Mouse (Mus musculus) ovary, postnatal 10 days (tissue): ENCODE data around the gene Rhox4g.
"Not testable (repeated sequence)": the region's sequence is repeated elsewhere in the genome, so short reads cannot be mapped to it uniquely, and the experiment has no call there.

Experiments used
- DNase-seq: peaks from one replicate; pipeline ENCODE4 v3.0.0; 2022; ENCODE audit warnings: low spot score

The Rhox4g gene

GRCm38 (mm10) chrX:37651227-37651626 is at the start of gene Rhox4g:
Gene Rhox4g, minus strand, starts transcription at chrX:37651327.
- not testable (repeated sequence) for DNase-seq

GRCm38 (mm10) chrX:37692261-37692660 is 41.1 kb upstream of the Rhox4g start:
- DNase-seq: no peak

GRCm38 (mm10) chrX:37683031-37683715 is 32.0 kb upstream of the Rhox4g start:
- DNase-seq: no peak

- DNase-seq: not testable (repeated sequence)
Observed at GRCm38 (mm10) chrX:37673177-37673576, 22.1 kb upstream of the Rhox4g start, which contains the start of gene Rhox2h. Gene Rhox2h, minus strand, starts transcription at chrX:37673277.

- DNase-seq: not testable (repeated sequence)
Observed at GRCm38 (mm10) chrX:37668664-37669063, 17.5 kb upstream of the Rhox4g start, which contains the start of gene Rhox3h. Gene Rhox3h, minus strand, starts transcription at chrX:37668764.

- DNase-seq: not testable (repeated sequence)
Observed at GRCm38 (mm10) chrX:37643370-37643769, 7.8 kb downstream of the Rhox4g start, which contains the start of gene Rhox2g. Gene Rhox2g, minus strand, starts transcription at chrX:37643470.

GRCm38 (mm10) chrX:37628512-37628911 is 22.6 kb downstream of the Rhox4g start, which contains the start of gene Rhox3g:
Gene Rhox3g, minus strand, starts transcription at chrX:37628612.
- DNase-seq: not testable (repeated sequence)

GRCm38 (mm10) chrX:37607604-37608003 is 43.5 kb downstream of the Rhox4g start, which contains the start of gene Rhox4f:
Gene Rhox4f, minus strand, starts transcription at chrX:37607704.
- not testable (repeated sequence) for DNase-seq
